Mouse (Mus musculus) kidney, postnatal 0 days (tissue): ENCODE data around the gene Grpr. TPM values are rescaled to one million over a fixed set of nuclear protein-coding genes. Genes with fewer than 3 reads are reported as not detected.
A peak's percentile ranks its signal among the peaks of the same experiment; 100 is the strongest.

Experiments
- ATAC-seq: fragments of 200-750 bp; cut with Nextera tagmentation; replicated peaks from 2 replicates; pipeline ENCODE4 v1.8.0; 2017; ENCODE audit warnings: low read depth, moderate number of reproducible peaks, moderate TSS enrichment, moderate library complexity; ENCODE audit not compliant: low FRiP score
- DNase-seq: peaks from one replicate; pipeline ENCODE4 v3.0.0-alpha.2; 2016; ENCODE audit warnings: low spot score
- H3K27ac ChIP-seq: fragments of 300-500 bp; sonication (generic); 2 replicates; pipeline ENCODE4 v1.5.1; 2014; ENCODE audit warnings: mild to moderate bottlenecking
- H3K27me3 ChIP-seq: fragments of 300-500 bp; sonication (generic); 2 replicates; pipeline ENCODE4 v1.6.1; 2014; ENCODE audit warnings: low read length, mixed read lengths; ENCODE audit not compliant: insufficient read depth
- H3K36me3 ChIP-seq: fragments of 300-500 bp; sonication (generic); 2 replicates; pipeline ENCODE4 v1.6.1; 2014; ENCODE audit warnings: low read length, mixed read lengths; ENCODE audit not compliant: insufficient read depth
- H3K4me1 ChIP-seq: fragments of 300-500 bp; sonication (generic); replicated peaks from 2 replicates; pipeline ENCODE4 v1.6.1; 2014; ENCODE audit warnings: antibody characterized with exemption, low read length, mixed read lengths; ENCODE audit not compliant: insufficient read depth
- H3K4me2 ChIP-seq: fragments of 300-500 bp; sonication (generic); 2 replicates; pipeline ENCODE4 v1.6.1; 2014; ENCODE audit warnings: mild to moderate bottlenecking, low read length, moderate library complexity, mixed read lengths
- H3K4me3 ChIP-seq: fragments of 300-500 bp; sonication (generic); replicated peaks from 2 replicates; pipeline ENCODE4 v1.5.1; 2014; ENCODE audit warnings: low read depth, low read length
- H3K9ac ChIP-seq: fragments of 300-500 bp; sonication (generic); 2 replicates; pipeline ENCODE4 v1.6.1; 2014; ENCODE audit warnings: low read depth, low read length
- H3K9me3 ChIP-seq: fragments of 300-500 bp; sonication (generic); replicated peaks from 2 replicates; pipeline ENCODE4 v1.6.1; 2016; ENCODE audit warnings: low read length, inconsistent platforms, mixed read lengths
- CTCF ChIP-seq: IDR thresholded peaks from 2 replicates; pipeline ENCODE4 v1.5.1; 2016; ENCODE audit warnings: antibody characterized with exemption, low read depth, mild to moderate bottlenecking, moderate library complexity
- WGBS: fragments of 180-500 bp; shearing (Covaris S2); extraction: QIAGEN DNeasy Blood & Tissue Kit; methylation state at CpG from one replicate; pipeline ENCODE4 v1.1.7; 2014; 5-methylcytosine and 5-hydroxymethylcytosine counted together
- polyA plus RNA-seq: library from polyadenylated mRNA; unstranded; fragments of >200 nt; fragmentation: Nextera tagmentation; extraction: Ambion mirVana; gene quantifications from 2 replicates; pipeline ENCODE4 v1.2.1, GENCODE M21; 2015

The Grpr gene
- polyA plus RNA-seq = 0.49 and 0.71 TPM in 2 replicates

DNA sequence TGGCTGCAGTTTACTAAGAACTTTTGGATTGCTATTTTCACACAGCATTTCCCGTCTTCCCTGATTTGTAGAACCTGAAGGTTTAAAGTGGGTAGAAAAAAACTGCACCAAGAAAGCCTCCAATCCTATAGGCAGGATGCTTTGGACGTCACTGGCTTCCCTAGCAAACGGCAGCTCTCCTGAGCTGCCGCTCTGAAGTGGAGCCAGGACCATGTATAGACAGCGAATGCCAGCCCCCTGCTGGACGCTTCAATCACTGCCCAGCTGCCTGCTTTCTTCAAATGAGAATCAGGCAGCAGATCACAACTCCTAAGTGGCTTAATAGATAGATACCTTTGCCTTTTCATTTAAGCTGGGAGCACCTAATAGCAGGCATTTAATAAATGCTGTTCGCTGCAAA, at the start of gene Grpr:
Gene Grpr (minus strand): TSS at position 12 of the 400 bp plus-strand sequence.
- ATAC-seq (peak; percentile 79), DNase-seq (peak; percentile 71)
- no peak within 1 kb of the TSS for H3K27ac ChIP-seq
- H3K4me2 ChIP-seq = no peak within 1 kb of the TSS
- no peaks in the 10 kb centered on the region for H3K27me3 ChIP-seq
- 23% methylated on average over 7 of the region's 7 CpGs for WGBS
- H3K4me3 ChIP-seq = no peak within 1 kb of the TSS
- no peak within 1 kb of the TSS for H3K9ac ChIP-seq
- no peaks in the 10 kb centered on the region for H3K36me3 ChIP-seq
- TF ChIP-seq CTCF = peak; percentile 77
- H3K4me1 ChIP-seq = no peaks in the 10 kb centered on the region
- H3K9me3 ChIP-seq = no peaks in the 10 kb centered on the region

DNA sequence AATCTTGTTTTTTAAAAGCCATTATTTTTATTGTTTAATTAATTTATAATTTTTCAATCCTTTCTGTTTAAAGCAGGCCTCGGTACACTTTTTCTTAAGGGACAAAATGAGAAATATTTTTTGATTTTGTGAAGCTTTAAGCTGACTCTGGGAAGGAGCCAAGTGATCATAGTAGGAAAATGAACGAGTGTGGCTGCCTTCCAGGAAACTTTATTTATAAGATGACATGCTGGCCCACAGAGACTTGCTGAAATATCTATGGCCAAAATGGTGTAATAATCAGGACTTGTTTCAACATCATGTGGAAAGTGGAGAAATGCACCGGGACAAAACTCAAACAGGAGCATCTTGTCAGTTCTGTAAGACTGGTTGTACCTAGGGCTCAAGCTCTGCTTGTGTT, 11.0 kb upstream of the Grpr start:
- DNase-seq = no peak
- no peak for ATAC-seq

DNA sequence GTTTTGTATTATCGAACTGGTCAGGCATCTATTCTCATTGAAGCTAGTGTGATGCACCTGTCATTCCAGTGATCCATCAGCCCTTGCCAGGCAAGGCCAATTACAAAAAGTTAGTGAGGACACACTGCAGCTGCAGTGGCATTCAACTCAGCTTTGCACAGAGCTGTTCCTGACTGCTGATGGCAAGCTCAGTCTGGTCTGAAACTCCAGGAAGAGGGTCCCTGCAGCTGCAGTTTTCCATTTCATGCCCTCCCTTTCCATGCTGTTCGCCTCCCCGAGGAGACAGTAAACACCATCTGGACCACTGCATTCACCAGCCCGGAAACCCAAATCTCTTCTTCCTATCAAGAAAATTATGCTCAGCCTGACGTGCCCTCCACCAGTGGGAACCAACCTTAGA, 2.4 kb downstream of the Grpr start:
- Histone ChIP-seq H3K4me3 (no peak overlapping the region), H3K9ac (no peak overlapping the region), H3K9me3 (no peaks in the 10 kb centered on the region), H3K4me1 (no peaks in the 10 kb centered on the region), H3K27ac (no peak overlapping the region), H3K27me3 (no peaks in the 10 kb centered on the region), H3K4me2 (no peak overlapping the region), H3K36me3 (no peaks in the 10 kb centered on the region)
- no peak for ATAC-seq
- TF ChIP-seq CTCF = no peak
- WGBS = 80% methylated on average over 5 of the region's 5 CpGs
- no peak for DNase-seq

More for the DNA sequence above, 11.0 kb upstream of the Grpr start:
- Histone ChIP-seq H3K27me3 (no peaks in the 10 kb centered on the region), H3K4me3 (no peak overlapping the region), H3K4me1 (no peaks in the 10 kb centered on the region), H3K9ac (no peak overlapping the region), H3K36me3 (no peaks in the 10 kb centered on the region), H3K4me2 (no peak overlapping the region), H3K27ac (no peak overlapping the region), H3K9me3 (no peaks in the 10 kb centered on the region)
- WGBS = 61% methylated on average over 3 of the region's 3 CpGs
- TF ChIP-seq CTCF = no peak

DNA sequence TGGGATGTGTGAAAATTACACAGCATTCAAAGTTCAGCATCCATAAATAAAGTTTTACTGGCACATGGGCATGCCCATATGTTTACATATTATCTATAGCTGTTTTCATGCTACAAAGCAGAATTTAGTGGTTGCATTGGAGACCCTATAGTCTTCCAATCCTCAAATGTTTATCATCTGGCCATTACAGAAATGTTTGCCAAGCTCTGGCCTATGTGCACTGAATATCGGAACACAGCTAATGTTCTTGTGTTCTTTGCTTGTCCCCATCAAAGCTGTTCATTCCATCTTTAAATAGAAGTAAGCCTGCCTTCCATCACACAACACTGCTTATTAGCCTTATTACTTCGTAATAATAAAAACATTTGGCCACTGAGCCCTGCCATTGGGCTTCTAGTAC, 16.6 kb downstream of the Grpr start:
- H3K4me1 ChIP-seq = no peaks in the 10 kb centered on the region
- H3K27ac ChIP-seq = no peak overlapping the region
- DNase-seq (no peak), ATAC-seq (no peak)
- H3K9ac ChIP-seq = no peak overlapping the region
- WGBS = 67% methylated on average over 2 of the region's 2 CpGs
- TF ChIP-seq CTCF = no peak
- H3K27me3 ChIP-seq = no peaks in the 10 kb centered on the region
- H3K4me2 ChIP-seq = no peak overlapping the region
- H3K4me3 ChIP-seq = no peak overlapping the region
- H3K36me3 ChIP-seq = no peaks in the 10 kb centered on the region
- no peaks in the 10 kb centered on the region for H3K9me3 ChIP-seq

DNA sequence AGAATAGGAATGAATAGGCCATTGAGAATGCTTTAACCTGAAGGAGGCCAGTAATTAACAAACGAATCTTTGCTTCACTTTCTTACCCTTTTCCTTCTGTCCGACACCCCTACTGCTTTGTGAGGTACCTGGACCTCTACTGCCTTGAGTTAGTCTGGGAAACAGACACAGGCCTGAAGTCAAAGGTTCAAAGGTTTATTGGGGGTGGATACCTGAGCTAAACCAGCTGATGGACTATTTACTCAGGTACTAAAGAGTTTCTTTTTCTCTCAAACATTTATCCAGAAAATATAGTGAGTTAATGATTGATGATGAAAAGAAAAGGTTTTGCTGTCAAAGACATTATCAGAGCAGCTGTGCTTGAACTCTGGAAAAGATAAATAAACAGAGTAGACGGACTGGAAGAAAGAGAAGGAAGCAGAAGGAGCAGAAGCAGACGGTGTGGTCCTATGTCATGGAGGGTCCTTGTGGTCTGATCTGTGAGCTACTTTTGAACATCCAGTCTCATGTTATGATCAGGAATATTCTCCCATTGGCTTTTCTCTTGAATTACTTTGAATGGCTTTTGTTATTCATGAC, 30.4 kb downstream of the Grpr start:
- Histone ChIP-seq H3K9ac (no peak overlapping the region), H3K9me3 (no peaks in the 10 kb centered on the region), H3K27me3 (no peaks in the 10 kb centered on the region), H3K4me3 (no peak overlapping the region), H3K4me1 (no peaks in the 10 kb centered on the region), H3K27ac (no peak overlapping the region), H3K4me2 (no peak overlapping the region), H3K36me3 (no peaks in the 10 kb centered on the region)
- TF ChIP-seq CTCF = no peak
- no peak for DNase-seq
- ATAC-seq = no peak
- 58% methylated on average over 4 of the region's 4 CpGs for WGBS

DNA sequence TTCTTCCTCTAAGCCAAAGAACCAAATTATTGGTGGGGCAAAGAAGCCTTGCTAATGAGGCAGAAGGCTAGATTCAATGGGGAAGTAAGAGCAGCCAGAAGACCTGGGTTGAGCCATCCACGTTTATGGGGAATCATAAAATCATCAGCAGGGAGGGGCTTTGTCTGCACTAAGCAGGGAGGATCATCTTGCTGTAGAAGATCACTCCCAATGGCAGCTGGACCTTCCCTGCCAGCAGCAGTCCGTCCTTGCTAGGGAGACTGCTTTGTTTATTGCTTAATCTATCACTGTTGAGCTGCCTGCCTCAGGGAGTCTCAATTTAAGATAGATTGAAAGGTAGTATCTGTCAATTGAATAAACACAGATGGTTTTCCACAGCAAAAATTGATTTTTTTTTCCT, 37.7 kb downstream of the Grpr start:
- 16% methylated on average over 2 of the region's 2 CpGs for WGBS
- TF ChIP-seq CTCF = no peak
- Histone ChIP-seq H3K9ac (no peak overlapping the region), H3K9me3 (no peaks in the 10 kb centered on the region), H3K4me1 (no peaks in the 10 kb centered on the region), H3K27me3 (no peaks in the 10 kb centered on the region), H3K4me2 (no peak overlapping the region), H3K36me3 (no peaks in the 10 kb centered on the region), H3K4me3 (no peak overlapping the region), H3K27ac (no peak overlapping the region)
- DNase-seq (no peak), ATAC-seq (no peak)

DNA sequence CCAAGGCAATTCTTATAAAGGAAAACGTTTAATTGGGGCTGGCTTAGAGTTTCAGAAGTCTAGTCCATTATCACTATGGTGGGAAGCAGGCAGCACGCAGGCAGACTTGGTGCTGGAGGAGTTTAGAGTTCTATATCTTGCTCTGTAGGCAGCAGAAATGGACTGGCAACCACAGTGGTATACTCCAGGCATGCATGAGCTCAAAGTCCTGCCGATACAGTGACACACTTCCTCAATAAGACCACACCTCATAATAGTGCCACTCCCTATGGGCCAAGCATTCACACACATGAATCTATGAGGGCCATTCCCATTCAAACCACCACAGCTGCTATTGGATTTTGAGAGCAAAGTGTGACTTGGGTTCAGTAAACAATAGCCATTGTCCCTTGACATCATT, 47.4 kb downstream of the Grpr start:
- 80% methylated on average over 3 of the region's 3 CpGs for WGBS
- TF ChIP-seq CTCF = no peak
- no peak for ATAC-seq
- no peaks in the 10 kb centered on the region for H3K36me3 ChIP-seq
- no peaks in the 10 kb centered on the region for H3K27me3 ChIP-seq
- no peak overlapping the region for H3K27ac ChIP-seq
- no peaks in the 10 kb centered on the region for H3K4me1 ChIP-seq
- H3K4me3 ChIP-seq = no peak overlapping the region
- H3K9me3 ChIP-seq = no peaks in the 10 kb centered on the region
- H3K4me2 ChIP-seq = no peak overlapping the region
- DNase-seq = no peak
- H3K9ac ChIP-seq = no peak overlapping the region

Other genes starting within 250 kb of the Grpr start
- gene Rnf138rt1, start 211.7 kb upstream of the Grpr start, polyA plus RNA-seq = 0.33 TPM in 1 of 2 replicates, not detected in the other